Mouse (Mus musculus): ENCODE measurements around the gene Cecr2.
"Not testable (repeated sequence)": the region's sequence is repeated elsewhere in the genome, so short reads cannot be mapped to it uniquely, and the experiment has no call there.

The Cecr2 gene

DNA sequence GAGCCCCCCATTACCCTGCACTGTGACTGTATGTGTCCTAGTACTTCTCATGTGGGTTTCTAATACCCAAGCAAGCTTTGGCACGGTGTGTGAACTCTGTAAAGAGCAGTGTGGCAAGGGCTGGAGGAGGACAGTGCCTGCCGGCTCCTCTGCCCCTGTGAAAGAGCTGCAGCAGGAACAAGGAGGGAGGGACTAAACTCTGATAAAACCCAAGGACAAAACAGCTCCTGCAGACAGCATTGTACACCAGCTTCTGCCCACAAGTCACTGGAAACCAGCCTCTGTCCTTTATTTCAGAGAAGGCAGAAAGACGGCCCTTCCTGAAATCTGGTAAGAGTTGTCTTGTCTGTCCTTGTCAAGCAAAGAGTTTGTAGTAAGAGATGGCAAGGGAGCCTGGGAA is 110.1 kb downstream of the Cecr2 start:
- DNase-seq: no peak

DNA sequence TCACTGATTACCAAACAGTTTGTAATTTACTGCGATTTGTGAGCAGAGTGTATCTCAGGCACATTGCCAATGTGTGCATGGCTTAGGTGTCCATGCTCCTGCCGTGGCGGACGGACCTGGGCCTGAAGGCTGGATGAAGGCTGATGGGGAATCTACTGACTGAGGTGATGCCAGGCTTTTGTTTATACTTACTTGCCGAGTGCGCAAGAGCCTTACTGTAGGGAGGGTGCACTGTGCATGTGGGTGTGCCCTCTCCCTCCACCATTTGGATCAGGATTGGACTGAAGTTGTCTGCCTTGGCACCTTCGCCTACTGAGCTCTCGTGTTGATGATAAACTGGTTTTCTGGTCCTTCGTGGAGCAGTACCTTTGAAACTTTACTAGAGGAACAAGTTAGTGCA is 111.4 kb downstream of the Cecr2 start:
- DNase-seq: no peak

- no peak for DNase-seq
Observed at GRCm38 (mm10) chr6:120778226-120778625, 112.1 kb downstream of the Cecr2 start.

GRCm38 (mm10) chr6:120782948-120783347 is 116.8 kb downstream of the Cecr2 start:
- DNase-seq: no peak

DNA sequence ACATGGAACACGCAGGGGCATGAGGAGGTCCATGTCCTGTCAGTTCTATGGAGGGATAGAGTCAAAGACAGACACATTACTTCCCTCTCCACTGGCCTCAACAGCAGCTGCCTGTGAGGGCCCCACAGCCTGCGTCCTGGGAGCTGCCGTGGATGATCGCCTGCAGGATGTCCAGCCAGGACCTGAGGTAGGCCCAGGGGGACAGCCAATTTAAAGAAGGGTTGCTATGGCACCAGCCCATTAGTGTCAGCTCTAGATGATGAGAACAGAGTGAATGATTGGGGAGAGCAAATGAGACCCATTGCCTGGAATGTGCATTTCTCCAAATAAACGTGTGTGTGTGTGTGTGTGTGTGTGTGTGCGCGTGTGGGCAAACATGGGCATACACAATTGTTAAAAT is 118.2 kb downstream of the Cecr2 start:
- DNase-seq: no peak

- DNase-seq: no peak
Observed at GRCm38 (mm10) chr6:120788068-120788607, 122.0 kb downstream of the Cecr2 start.

DNA sequence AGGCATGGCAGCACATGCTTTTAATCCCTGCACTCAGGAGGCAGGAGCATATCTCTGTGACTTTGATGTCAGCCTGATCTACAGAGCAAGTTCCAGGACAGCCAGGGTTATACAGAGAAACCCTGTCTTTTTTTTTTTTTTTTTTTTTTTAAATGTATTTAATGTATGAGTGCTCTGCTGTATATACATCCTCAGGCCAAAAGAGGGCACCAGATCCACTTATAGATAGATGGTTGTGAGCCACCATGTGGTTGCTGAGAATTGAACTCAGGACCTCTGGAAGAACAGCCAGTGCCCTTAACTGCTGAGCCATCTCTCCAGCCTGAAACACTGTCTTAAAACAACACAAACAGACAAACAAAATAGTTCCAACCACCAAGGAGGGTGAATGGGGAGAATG is 122.7 kb downstream of the Cecr2 start:
- DNase-seq: peak; percentile 41

DNA sequence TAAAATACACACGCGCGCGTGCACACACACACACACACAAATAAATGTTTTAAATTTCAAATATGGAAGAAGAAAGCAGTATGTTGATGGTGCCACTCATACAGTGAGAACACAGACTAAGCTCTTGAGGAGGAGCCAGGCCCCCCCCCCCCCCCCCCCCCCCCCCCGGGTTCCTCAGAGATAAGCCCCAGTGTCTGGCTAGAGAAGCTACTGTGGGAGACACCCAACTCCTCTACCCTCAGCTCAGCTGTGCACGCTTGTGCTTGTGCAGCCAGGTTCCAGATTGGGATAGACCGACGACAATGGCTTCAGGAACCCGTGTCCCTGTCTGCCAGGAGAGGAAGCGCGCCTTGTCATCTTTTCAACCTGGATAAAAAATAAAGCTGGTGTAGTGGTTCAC is 124.0 kb downstream of the Cecr2 start:
- no peak for DNase-seq

GRCm38 (mm10) chr6:120790717-120791116 is 124.5 kb downstream of the Cecr2 start:
- no peak for DNase-seq

DNA sequence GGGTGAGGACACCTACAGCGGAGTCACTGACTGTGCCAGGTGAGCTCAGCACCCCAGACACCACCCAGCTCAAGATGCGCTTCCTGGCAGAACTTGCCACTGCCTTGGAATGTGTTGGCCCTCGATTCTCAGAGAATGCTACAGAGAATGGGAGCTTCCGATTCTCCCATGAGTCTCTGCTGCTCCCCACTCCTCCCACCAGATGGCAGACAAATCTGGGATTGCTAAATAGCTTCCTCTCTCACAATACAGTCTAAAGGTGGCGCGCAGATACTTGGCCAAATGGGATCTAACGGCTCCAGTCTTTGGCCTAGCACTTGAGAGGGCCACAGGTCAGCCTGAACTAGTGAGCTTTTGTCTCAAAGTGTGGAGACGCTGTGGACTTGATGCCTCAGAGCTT is 126.8 kb downstream of the Cecr2 start:
- no peak for DNase-seq

DNA sequence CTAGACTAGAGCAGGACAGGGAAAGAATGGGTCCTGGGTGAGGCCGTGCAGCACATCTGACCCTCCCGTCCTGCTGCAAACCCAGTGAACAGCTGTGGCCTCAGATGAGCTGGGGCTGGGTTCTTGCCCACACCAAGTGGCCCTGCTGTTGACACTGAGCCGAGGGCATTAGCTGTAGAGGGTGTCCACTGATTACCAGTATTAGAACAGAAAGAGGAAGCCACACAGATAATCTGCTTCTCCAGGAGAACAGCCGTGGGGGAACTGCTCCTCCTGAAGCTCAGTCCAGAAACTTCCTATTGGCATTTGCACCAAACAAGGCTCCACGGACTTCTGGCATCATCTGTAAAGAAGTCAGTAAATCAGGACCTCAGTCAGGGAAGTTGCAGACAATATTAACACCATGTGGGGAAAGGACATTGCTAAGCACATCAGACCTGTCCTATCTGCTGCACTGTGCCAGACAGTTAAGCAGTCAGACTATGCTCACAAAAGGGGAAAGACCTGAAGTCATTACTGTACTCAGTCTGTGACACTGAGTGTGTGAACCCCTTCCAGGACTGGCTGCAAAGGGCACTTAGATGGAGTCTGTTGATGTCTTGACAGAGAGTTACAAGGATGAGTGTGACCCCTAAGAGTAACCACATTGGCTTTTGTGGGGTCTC is 129.4 kb downstream of the Cecr2 start:
- DNase-seq: no peak

GRCm38 (mm10) chr6:120796111-120796510 is 129.9 kb downstream of the Cecr2 start:
- DNase-seq: no peak

- DNase-seq: no peak
Observed at GRCm38 (mm10) chr6:120798019-120798418, 131.8 kb downstream of the Cecr2 start.

GRCm38 (mm10) chr6:120798905-120799304 is 132.7 kb downstream of the Cecr2 start:
- no peak for DNase-seq

DNA sequence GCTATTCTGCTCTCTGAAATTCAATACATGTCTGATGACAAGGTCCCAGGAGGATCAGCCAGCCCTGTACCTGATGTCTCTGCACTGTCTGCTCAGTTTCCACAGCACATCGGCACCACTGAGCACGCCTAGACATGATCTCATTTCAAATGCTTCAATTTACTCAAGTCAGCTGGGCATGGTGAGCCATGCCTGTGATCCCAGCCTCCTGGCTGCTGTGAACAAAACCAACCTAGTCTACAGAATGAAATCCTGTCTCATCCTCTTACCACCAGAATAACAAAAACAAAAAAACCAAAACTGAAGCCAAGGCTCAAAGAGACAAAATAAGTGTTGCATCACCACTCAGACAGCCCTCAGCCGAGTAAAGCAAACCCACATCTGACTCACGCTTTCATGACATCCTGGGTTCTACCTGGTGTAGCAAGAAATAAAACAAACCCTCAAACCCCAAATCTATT is 133.4 kb downstream of the Cecr2 start:
- peak; percentile 14 for DNase-seq

DNA sequence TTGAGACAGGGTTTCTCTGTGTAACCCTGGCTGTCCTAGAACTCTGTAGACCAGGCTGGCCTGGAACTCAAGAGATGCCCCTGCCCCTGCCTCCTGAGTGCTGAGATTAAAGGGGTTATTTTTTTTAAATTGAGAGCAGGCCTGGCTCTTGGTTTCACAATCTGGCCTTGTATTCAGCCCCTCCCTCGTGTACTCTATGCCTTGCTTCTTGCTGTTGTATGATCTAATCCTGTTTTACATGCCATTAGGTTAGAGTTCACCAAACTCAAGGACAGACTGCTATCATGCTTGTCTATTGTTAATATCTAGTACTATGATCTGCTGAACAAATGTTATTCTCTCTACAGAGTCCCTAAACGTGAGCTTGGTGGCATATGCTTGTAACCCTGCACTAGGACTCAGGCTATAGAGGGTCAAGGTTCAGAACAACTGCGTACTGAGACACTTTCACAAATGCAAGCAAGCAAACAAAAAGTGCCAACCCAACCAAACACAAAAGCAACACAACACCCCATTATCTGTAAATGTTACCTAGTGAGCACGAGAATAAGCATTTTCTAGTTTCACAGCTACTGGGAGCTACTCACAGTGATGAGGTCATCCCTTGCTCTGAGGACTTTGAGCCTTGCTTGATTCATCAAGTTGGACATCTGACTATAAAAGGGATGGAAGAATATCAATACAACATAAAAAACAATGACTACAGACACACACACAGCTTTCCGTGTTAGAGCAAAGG is 141.0 kb downstream of the Cecr2 start:
- DNase-seq: no peak

GRCm38 (mm10) chr6:120807738-120808081 is 141.5 kb downstream of the Cecr2 start:
- no peak for DNase-seq

GRCm38 (mm10) chr6:120811999-120812398 is 145.8 kb downstream of the Cecr2 start:
- not testable (repeated sequence) for DNase-seq

DNA sequence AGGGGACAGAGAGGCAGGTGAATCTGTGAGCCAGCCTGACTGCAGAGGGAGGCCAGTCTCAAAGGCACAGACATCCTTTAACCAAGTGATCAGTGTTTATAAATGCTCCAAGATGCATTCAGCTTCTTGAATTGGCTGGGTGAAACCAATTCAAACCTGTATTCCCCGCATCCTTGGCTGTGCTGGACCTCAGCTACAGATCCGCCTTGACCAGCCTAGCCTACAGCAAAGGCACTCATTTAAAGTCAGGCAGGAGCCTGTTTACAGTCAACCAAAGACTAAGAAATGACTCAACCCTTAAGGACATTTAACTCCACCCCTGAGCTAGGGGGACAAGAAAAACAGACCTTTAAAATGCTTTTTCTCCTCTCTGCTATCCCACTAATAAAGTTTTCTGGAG is 153.1 kb downstream of the Cecr2 start:
- no peak for DNase-seq

- peak; percentile 10 for DNase-seq
Observed at GRCm38 (mm10) chr6:120820144-120820543, 154.0 kb downstream of the Cecr2 start.

Measured in thymus, postnatal 14 days (tissue).